Mouse (Mus musculus) forebrain, embryonic 12.5 days (tissue): ENCODE results near the gene Hipk3. TPM values are rescaled to one million over a fixed set of nuclear protein-coding genes. Genes with fewer than 3 reads are reported as not detected.

ENCODE experiments used
- ATAC-seq: fragments of 200-750 bp; cut with Nextera tagmentation; 2 replicates; pipeline ENCODE4 v1.8.0; 2017; ENCODE audit warnings: moderate TSS enrichment; ENCODE audit not compliant: low FRiP score
- H3K27ac ChIP-seq: fragments of 300-500 bp; sonication (generic); 2 replicates; pipeline ENCODE4 v1.5.1; 2016; ENCODE audit warnings: mild to moderate bottlenecking
- H3K27me3 ChIP-seq: fragments of 300-500 bp; sonication (generic); 2 replicates; pipeline ENCODE4 v1.6.1; 2016; ENCODE audit warnings: mild to moderate bottlenecking
- H3K36me3 ChIP-seq: fragments of 300-500 bp; sonication (generic); replicated peaks from 2 replicates; pipeline ENCODE4 v1.6.1; 2016; ENCODE audit warnings: mild to moderate bottlenecking
- H3K4me1 ChIP-seq: fragments of 300-500 bp; sonication (generic); 2 replicates; pipeline ENCODE4 v1.6.1; 2016
- H3K4me2 ChIP-seq: fragments of 300-500 bp; sonication (generic); 2 replicates; pipeline ENCODE4 v1.6.1; 2016; ENCODE audit warnings: mild to moderate bottlenecking, moderate library complexity
- H3K4me3 ChIP-seq: fragments of 300-500 bp; sonication (generic); replicated peaks from 2 replicates; pipeline ENCODE4 v1.5.1; 2016; ENCODE audit warnings: mild to moderate bottlenecking
- H3K9ac ChIP-seq: fragments of 300-500 bp; sonication (generic); 2 replicates; pipeline ENCODE4 v1.6.1; 2016; ENCODE audit warnings: mild to moderate bottlenecking
- H3K9me3 ChIP-seq: fragments of 300-500 bp; sonication (generic); 2 replicates; pipeline ENCODE4 v1.6.1; 2016
- WGBS: fragments of 180-500 bp; shearing (Covaris S2); methylation state at CpG from one replicate; pipeline ENCODE4 v1.1.7; 2016; 5-methylcytosine and 5-hydroxymethylcytosine counted together
- polyA plus RNA-seq: library from polyadenylated mRNA; unstranded; fragments of >200 nt; fragmentation: Nextera tagmentation; extraction: Ambion mirVana; gene quantifications from 2 replicates; pipeline ENCODE4 v1.2.1, GENCODE M21; 2016

The Hipk3 gene
- 9.0 and 9.1 TPM in 2 replicates for polyA plus RNA-seq

DNA sequence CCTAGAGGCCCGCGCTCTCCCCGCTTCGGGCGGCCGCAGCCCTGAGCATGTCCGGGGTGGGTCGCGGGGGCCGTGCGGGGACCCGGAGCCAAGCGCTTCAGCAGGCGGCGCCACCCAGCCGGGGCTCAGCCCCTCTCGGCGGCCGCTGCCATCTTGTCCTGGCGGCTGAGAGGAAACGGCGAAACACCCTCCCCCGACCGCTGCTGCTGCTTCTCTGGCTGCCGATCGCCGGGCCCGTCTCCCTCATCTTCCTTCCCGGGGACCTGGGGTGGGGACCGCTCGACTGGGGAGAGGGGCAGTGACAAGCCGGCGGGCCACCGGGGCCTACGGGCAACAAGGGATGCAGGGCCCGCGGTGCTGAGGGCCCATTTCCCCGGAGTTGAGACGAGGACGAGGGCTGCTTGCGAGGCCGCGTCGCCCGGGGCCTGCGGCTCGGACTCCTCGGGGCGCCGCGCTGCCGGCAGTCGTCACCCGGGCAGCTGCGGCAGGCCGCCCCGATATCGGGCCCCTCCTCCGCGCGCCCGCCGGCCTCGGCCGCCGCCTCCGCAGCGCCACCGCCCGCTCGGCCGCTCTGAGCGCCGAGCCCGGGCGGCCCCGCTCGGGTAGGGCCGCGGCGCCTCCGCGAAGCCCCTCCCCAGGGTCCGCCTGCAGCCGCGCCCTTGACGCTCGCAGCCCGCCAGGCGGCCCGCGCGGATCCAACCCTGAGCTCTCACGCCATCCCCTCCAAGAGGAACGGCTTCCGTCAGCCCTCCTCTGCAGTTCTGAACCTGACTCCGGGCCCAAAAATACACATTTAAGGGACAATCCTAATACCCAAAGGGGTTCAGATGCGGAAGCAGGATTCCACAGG lies at the start of gene Hipk3:
TSS of gene Hipk3 (minus strand) at position 496 of the 850 bp plus-strand sequence.
- Histone ChIP-seq H3K27ac (peak within 1 kb of the TSS; percentile 99), H3K9ac (peak within 1 kb of the TSS; percentile 99), H3K4me1 (peaks cover 10% of the 10 kb centered on the region), H3K9me3 (no peaks in the 10 kb centered on the region), H3K4me2 (peak within 1 kb of the TSS; percentile 89), H3K36me3 (no peaks in the 10 kb centered on the region), H3K27me3 (no peaks in the 10 kb centered on the region), H3K4me3 (peak within 1 kb of the TSS; percentile 86)
- WGBS: under 1% methylated on average over 94 of the region's 98 CpGs
- peak; percentile 93 for ATAC-seq

DNA sequence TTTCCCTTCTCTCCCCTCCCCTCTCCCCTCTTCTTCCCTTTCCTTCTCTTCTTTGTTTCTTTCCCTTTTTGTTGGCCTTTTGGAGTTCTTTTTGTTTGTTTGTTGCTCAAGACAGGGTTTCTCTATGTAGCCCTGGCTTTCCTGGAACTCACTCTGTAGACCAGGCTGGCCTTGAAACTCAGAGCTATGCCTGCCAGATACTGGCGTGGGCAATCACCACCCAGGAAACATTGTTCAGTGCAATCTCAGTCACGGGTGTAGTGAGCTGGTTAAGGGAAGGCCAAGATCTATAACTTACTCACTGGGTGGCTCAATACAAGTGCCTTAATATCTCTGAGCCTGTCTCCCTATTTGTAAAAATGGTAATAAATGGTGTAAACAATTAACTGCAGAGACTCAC lies 46.0 kb upstream of the Hipk3 start:
- Histone ChIP-seq H3K9me3 (no peaks in the 10 kb centered on the region), H3K27ac (no peak overlapping the region), H3K4me2 (no peak overlapping the region), H3K36me3 (no peaks in the 10 kb centered on the region), H3K9ac (no peak overlapping the region), H3K4me1 (no peaks in the 10 kb centered on the region), H3K27me3 (no peaks in the 10 kb centered on the region), H3K4me3 (no peak overlapping the region)
- ATAC-seq: no peak
- whole genome bisulfite sequencing: 80% methylated on average over 2 of the region's 2 CpGs

DNA sequence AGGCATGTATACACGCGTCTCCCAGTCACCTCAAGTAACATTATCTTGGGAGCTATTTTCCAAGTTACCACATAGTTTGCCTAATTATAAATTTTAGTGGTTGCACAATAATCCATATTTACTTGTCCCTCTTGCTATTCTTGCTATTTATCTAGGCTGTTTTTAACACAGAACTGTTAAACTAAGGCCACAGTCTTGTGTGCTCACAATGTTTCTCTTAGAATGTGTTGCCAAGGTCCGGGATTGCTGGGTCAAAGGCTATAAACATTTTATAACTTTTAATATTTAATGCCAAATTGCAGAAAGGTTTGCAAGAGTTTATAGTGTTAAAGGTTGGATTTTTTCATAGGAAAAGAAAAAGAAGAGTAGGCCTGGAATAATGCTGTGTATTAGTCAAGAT lies 40.5 kb upstream of the Hipk3 start:
- no peaks in the 10 kb centered on the region for H3K27me3 ChIP-seq
- WGBS: 93% methylated on average over 3 of the region's 3 CpGs
- H3K9ac ChIP-seq: no peak overlapping the region
- H3K9me3 ChIP-seq: no peaks in the 10 kb centered on the region
- ATAC-seq: no peak
- H3K4me3 ChIP-seq: no peak overlapping the region
- H3K4me1 ChIP-seq: no peaks in the 10 kb centered on the region
- H3K4me2 ChIP-seq: no peak overlapping the region
- no peak overlapping the region for H3K27ac ChIP-seq
- no peaks in the 10 kb centered on the region for H3K36me3 ChIP-seq

DNA sequence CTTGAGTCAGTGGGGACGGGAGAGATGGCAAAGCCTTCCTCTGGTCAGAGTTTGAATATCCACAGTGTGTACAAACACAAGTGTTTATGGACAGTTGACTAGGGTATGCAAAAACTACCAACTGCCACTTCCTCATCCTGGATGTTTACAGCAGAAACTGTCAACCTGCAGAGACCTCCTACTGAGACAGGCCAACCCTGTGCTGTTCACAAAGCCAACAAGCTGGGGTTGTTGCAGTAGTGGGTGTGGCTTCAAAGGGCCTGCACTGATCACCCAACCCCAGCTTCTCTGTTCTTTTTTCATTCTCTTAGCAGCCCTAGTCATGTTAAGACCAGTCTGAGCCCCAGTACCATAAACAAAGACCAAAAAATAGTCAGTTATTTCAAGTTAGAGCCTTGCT lies 38.3 kb upstream of the Hipk3 start:
- Histone ChIP-seq H3K4me2 (no peak overlapping the region), H3K36me3 (no peaks in the 10 kb centered on the region), H3K27ac (no peak overlapping the region), H3K4me3 (no peak overlapping the region), H3K9ac (no peak overlapping the region), H3K4me1 (no peaks in the 10 kb centered on the region), H3K27me3 (no peaks in the 10 kb centered on the region), H3K9me3 (no peaks in the 10 kb centered on the region)
- no peak for ATAC-seq
- 77% methylated on average over 1 of the region's 1 CpGs for whole genome bisulfite sequencing

DNA sequence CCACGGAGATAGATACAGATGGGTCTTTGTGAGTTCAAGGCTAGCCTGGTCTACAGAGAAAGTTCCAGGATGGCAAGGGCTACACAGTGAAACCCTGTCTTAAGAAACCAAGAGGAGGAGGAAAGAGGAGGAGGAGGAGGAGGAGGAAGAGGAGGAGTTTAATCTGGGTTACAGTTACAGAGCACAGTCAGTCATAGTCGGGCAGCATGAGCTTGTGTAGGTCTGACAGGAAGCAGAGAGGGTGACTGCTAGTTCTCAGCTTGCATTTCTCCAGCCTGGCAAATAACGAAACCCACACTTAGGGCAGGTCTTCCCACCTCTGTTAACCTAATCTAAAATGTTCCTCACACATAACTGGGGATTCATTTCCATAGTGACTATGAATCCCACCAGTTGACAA lies 32.3 kb upstream of the Hipk3 start:
- ATAC-seq: no peak
- Histone ChIP-seq H3K27ac (no peak overlapping the region), H3K36me3 (no peaks in the 10 kb centered on the region), H3K9me3 (no peaks in the 10 kb centered on the region), H3K4me1 (no peaks in the 10 kb centered on the region), H3K27me3 (no peaks in the 10 kb centered on the region), H3K4me3 (no peak overlapping the region), H3K9ac (no peak overlapping the region), H3K4me2 (no peak overlapping the region)
- 80% methylated on average over 3 of the region's 3 CpGs for WGBS

DNA sequence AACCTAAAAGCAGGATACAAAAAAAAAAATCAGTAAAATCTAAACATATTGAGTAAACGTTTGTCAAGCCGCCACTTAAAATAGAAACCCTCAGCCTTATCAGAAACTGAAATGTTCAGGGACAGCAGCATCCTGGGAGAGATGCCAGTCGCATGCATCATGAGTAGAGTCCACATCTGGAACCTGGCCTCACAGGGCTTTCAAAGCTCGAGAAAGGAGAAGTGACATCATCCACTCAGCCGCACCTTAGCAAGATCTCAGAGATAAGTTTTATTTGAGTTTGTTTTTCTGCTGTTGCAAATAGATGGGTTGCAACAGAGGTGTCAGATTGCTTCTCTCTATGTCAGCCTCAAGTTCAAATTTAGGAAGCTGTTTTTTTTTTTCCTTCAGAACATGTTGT lies 31.3 kb upstream of the Hipk3 start:
- 79% methylated on average over 5 of the region's 5 CpGs for WGBS
- Histone ChIP-seq H3K27ac (no peak overlapping the region), H3K9ac (no peak overlapping the region), H3K4me3 (no peak overlapping the region), H3K9me3 (no peaks in the 10 kb centered on the region), H3K36me3 (no peaks in the 10 kb centered on the region), H3K4me1 (no peaks in the 10 kb centered on the region), H3K4me2 (no peak overlapping the region), H3K27me3 (no peaks in the 10 kb centered on the region)
- ATAC-seq: no peak

DNA sequence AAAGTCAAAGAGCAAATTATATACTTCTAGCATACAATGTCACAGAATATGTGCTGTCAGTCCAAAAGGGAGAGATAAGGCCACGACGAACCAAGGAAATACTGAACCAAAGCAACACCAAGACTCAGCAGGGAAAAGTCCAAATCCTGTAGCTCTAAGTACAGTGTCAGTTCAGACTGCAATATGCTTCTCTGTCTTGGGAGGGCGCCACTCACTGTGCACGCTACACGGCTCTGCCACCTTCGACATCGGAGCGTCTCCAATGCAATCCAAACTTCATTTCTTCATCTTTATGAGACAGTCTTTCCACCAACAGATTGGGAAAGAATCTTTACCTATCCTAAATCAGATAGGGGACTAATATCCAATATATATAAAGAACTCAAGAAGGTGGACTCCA lies 17.4 kb upstream of the Hipk3 start:
- H3K4me2 ChIP-seq: no peak overlapping the region
- no peaks in the 10 kb centered on the region for H3K36me3 ChIP-seq
- H3K9ac ChIP-seq: no peak overlapping the region
- H3K9me3 ChIP-seq: no peaks in the 10 kb centered on the region; the same call in 1 of the 2 replicates
- no peaks in the 10 kb centered on the region for H3K27me3 ChIP-seq
- H3K4me1 ChIP-seq: no peaks in the 10 kb centered on the region
- ATAC-seq: no peak
- H3K27ac ChIP-seq: no peak overlapping the region
- no peak overlapping the region for H3K4me3 ChIP-seq
- WGBS: 82% methylated on average over 8 of the region's 8 CpGs

DNA sequence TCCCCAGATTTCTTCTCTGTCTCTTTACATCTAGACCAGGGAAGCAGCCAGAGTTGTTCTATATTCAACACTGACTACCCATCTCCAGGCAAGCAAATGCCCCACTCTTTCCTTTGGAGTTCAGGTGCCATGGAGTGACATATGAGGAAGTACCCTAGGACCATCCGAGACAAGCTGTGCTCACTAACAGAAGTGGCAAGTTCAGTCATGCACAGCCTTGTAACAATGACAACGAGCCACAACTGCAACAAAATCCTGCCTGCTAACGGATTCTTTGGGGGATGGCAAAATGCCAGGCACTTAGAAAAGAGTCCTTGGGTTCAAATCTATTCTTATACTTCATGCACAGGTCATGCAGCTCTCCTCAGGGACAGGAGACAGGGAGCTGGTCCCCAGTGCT lies 8.1 kb upstream of the Hipk3 start:
- no peaks in the 10 kb centered on the region for H3K4me1 ChIP-seq
- 49% methylated on average over 3 of the region's 3 CpGs for WGBS
- H3K4me3 ChIP-seq: no peak overlapping the region
- H3K9ac ChIP-seq: no peak overlapping the region
- H3K27me3 ChIP-seq: no peaks in the 10 kb centered on the region
- no peaks in the 10 kb centered on the region for H3K36me3 ChIP-seq
- ATAC-seq: no peak
- no peaks in the 10 kb centered on the region for H3K9me3 ChIP-seq
- no peak overlapping the region for H3K4me2 ChIP-seq
- H3K27ac ChIP-seq: no peak overlapping the region

DNA sequence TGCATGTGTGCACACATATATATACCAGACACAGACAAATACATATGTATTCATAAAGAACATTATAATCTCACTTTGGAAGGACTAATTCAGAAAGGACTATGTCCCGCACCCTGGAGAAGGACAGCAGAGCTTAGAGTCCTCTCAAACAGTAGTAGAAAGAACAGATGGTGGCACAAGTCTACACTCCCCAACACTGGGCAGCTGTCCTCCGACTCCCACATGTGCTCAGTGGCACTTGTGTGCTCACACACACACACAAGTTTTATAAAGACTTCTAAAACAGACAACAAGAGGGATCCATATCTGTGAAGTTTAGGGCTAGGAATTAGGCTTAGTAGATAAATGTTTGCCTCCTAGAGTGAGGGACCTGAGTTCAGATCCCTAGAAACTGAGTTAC lies 6.8 kb upstream of the Hipk3 start:
- H3K36me3 ChIP-seq: no peaks in the 10 kb centered on the region
- H3K27me3 ChIP-seq: no peaks in the 10 kb centered on the region
- H3K27ac ChIP-seq: no peak overlapping the region
- H3K9ac ChIP-seq: no peak overlapping the region
- H3K4me3 ChIP-seq: no peak overlapping the region
- ATAC-seq: no peak
- no peak overlapping the region for H3K4me2 ChIP-seq
- no peaks in the 10 kb centered on the region for H3K9me3 ChIP-seq
- 88% methylated on average over 2 of the region's 2 CpGs for WGBS
- H3K4me1 ChIP-seq: no peaks in the 10 kb centered on the region

DNA sequence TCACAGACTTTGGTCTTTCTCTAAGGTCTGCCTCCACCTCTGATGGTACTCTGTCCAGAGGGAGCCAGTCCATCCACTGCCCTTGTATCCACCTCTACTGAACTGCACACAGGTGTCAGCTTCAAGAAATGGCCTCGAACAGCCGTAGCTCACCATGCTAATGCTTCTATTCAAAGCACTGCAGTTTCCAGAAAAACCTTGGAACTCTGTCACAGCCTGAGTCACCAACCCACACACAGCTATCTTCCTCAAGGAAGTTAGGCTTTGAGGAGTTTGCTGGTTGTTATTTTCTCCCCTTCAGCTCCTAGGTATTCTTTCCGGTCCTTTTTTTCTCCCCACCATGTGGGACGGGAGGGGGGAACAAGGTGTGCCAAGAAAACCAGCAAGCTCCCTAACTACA lies 3.5 kb upstream of the Hipk3 start:
- Histone ChIP-seq H3K27me3 (no peaks in the 10 kb centered on the region), H3K9me3 (no peaks in the 10 kb centered on the region), H3K4me3 (no peak overlapping the region), H3K4me2 (no peak overlapping the region), H3K4me1 (peaks cover 7% of the 10 kb centered on the region), H3K9ac (no peak overlapping the region), H3K27ac (no peak overlapping the region), H3K36me3 (no peaks in the 10 kb centered on the region)
- no peak for ATAC-seq
- WGBS: 61% methylated on average over 4 of the region's 4 CpGs

DNA sequence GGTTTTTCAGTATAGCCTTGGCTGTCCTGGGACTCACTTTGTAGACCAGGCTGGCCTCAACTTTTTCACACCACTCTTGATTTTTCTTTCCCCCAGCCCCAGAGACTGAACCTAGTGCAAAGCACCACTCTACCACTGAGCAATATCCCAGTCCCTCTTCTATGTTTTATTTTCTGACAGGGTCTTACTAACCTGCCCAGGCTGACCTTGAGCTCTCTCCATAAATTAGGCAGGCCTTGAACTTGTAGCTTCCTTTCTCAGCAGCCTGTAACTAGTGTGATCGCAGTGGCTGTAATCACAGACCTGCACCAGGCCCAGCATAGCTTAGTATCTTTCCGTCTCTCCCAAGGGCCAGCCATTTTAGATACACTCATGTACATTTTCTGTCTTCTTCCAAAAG lies 3.0 kb upstream of the Hipk3 start:
- no peaks in the 10 kb centered on the region for H3K36me3 ChIP-seq
- 94% methylated on average over 2 of the region's 2 CpGs for WGBS
- H3K4me3 ChIP-seq: no peak overlapping the region
- peaks cover 7% of the 10 kb centered on the region for H3K4me1 ChIP-seq
- no peak overlapping the region for H3K27ac ChIP-seq
- no peaks in the 10 kb centered on the region for H3K27me3 ChIP-seq
- no peak for ATAC-seq
- no peaks in the 10 kb centered on the region for H3K9me3 ChIP-seq
- no peak overlapping the region for H3K4me2 ChIP-seq
- no peak overlapping the region for H3K9ac ChIP-seq

DNA sequence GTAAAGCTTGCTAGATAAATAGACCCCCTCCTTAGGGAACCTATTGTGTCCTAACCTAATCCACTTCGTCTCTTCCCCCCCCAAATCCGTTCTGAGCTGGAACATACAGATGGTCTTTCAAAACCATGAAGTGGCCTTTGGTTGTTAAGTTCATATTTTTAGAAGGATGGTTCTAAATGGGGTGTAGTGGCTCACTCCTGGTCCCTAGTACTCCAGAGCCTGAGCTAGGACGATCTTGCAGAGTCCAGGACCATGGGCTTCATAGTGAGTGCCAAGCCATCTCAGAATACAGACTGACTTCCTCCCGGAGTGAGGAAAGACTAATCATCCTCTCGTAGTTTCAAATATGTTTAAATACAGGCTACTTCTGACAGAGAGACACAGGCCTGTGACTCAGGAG lies 2.0 kb upstream of the Hipk3 start:
- WGBS: 44% methylated on average over 5 of the region's 5 CpGs
- Histone ChIP-seq H3K36me3 (no peaks in the 10 kb centered on the region), H3K27ac (no peak overlapping the region), H3K9ac (no peak overlapping the region), H3K9me3 (no peaks in the 10 kb centered on the region), H3K4me2 (no peak overlapping the region), H3K4me1 (peaks cover 10% of the 10 kb centered on the region), H3K4me3 (no peak overlapping the region), H3K27me3 (no peaks in the 10 kb centered on the region)
- no peak for ATAC-seq

DNA sequence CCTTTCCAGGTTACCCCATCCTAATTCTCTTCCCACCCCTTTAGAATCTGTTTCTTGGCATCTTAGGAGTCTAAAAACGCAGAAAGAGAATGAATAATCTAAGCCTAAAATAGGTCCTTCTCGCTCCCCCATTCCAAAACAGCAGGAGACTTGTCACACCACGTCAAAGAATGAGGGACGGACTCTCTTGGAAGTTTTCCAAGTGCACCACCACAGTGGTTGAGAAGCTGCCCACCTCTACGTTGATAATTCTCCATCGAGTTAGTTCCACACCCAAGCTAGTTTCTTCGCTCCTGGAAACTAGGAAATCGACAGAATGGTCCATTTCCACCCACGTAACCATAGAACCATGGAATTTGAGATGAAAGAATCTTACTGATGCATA lies 547 bp upstream of the Hipk3 start:
- no peak; the same call in 1 of the 2 replicates for ATAC-seq
- Histone ChIP-seq H3K4me3 (peak overlapping the region; percentile 86), H3K4me1 (peaks cover 10% of the 10 kb centered on the region), H3K4me2 (peak overlapping the region; percentile 89), H3K27ac (peak overlapping the region; percentile 99), H3K36me3 (no peaks in the 10 kb centered on the region), H3K9me3 (no peaks in the 10 kb centered on the region), H3K9ac (peak overlapping the region; percentile 99), H3K27me3 (no peaks in the 10 kb centered on the region)
- 15% methylated on average over 9 of the region's 9 CpGs for WGBS
